Mouse (Mus musculus) right cerebral cortex, postnatal 10 days (tissue): ENCODE measurements at regions not wholly inside any gene's neighbourhood (a gene's known extent, or its start where the extent isn't known, plus 50 kb on each side); places are given as distances from the start of the nearest gene placed in this dataset.

Source experiments
- DNase-seq, 2 experiments: peaks; one replicate each; pipeline ENCODE4 v3.0.0; 2021; ENCODE audit warnings: low spot score in 2 of 2

- peak; percentile 32 to 33 for DNase-seq
Observed at GRCm38 (mm10) chr15:63553597-63553996, 291.4 kb downstream of the Gsdmc2 start.

GRCm38 (mm10) chr15:63532337-63533055 is 312.5 kb downstream of the Gsdmc2 start:
- peak; percentile 66 to 74 for DNase-seq

- no peak for DNase-seq
Observed at GRCm38 (mm10) chr15:63527318-63527717, 317.7 kb downstream of the Gsdmc2 start.

GRCm38 (mm10) chr15:63526820-63527219 is 318.2 kb downstream of the Gsdmc2 start:
- DNase-seq: peak in 1 of 2 experiments; percentile 37

- no peak for DNase-seq
Observed at GRCm38 (mm10) chr15:63517301-63517700, 327.7 kb downstream of the Gsdmc2 start.

GRCm38 (mm10) chr15:63500453-63500852 is 344.5 kb downstream of the Gsdmc2 start:
- peak in 1 of 2 experiments; percentile 18 for DNase-seq

GRCm38 (mm10) chr15:63498483-63498882 is 346.5 kb downstream of the Gsdmc2 start:
- no peak for DNase-seq

GRCm38 (mm10) chr15:63497207-63497606 is 347.8 kb downstream of the Gsdmc2 start:
- no peak for DNase-seq

GRCm38 (mm10) chr15:63484910-63485309 is 360.1 kb downstream of the Gsdmc2 start:
- no peak for DNase-seq

GRCm38 (mm10) chr15:63484217-63484887 is 360.6 kb downstream of the Gsdmc2 start:
- no peak for DNase-seq

GRCm38 (mm10) chr15:63479270-63479805 is 365.6 kb downstream of the Gsdmc2 start:
- DNase-seq: peak in 1 of 2 experiments; percentile 20

GRCm38 (mm10) chr15:63466916-63467315 is 378.1 kb downstream of the Gsdmc2 start:
- no peak for DNase-seq

GRCm38 (mm10) chr15:63452529-63452928 is 392.4 kb downstream of the Gsdmc2 start:
- no peak for DNase-seq

- no peak for DNase-seq
Observed at GRCm38 (mm10) chr15:63446288-63446687, 398.7 kb downstream of the Gsdmc2 start.

GRCm38 (mm10) chr15:63445016-63445415 is 400.0 kb downstream of the Gsdmc2 start:
- DNase-seq: no peak

- DNase-seq: no peak
Observed at GRCm38 (mm10) chr15:63442146-63442780, 402.7 kb downstream of the Gsdmc2 start.

- no peak for DNase-seq
Observed at GRCm38 (mm10) chr15:63412649-63413048, 432.3 kb downstream of the Gsdmc2 start.

GRCm38 (mm10) chr15:63411771-63412118 is 433.2 kb downstream of the Gsdmc2 start:
- DNase-seq: no peak

GRCm38 (mm10) chr15:63410994-63411770 is 433.8 kb downstream of the Gsdmc2 start:
- no peak for DNase-seq

- no peak for DNase-seq
Observed at GRCm38 (mm10) chr15:63400445-63400844, 444.5 kb downstream of the Gsdmc2 start.

GRCm38 (mm10) chr15:63400011-63400410 is 445.0 kb downstream of the Gsdmc2 start:
- no peak for DNase-seq

GRCm38 (mm10) chr15:63397485-63397884 is 447.5 kb downstream of the Gsdmc2 start:
- no peak for DNase-seq
